In genomic region chr5:71986561-71986960, GRCm38 (mm10) we compare ENCODE assay signal across 14 mouse cellular contexts.
DNase-seq lines count a peak whose midpoint lies in the region; ATAC-seq and TF ChIP-seq lines count a peak whose summit lies in the region.
"Had no signal": no experiment of that assay in that cellular context is flagged by ENCODE, and none has a peak within 500 bp of the region (broad histone marks: within the 10 kb centered on the region; RNA-seq: fewer than 3 reads in every experiment).

No protein-coding gene starts in this region.

- no peak for DNase-seq in layer of hippocampus, adult 2 months (ENCODE audit: low spot score in 2 of 2)
- no peak for DNase-seq in layer of hippocampus, postnatal 25 days (ENCODE audit: extremely low spot score in 1 of 2, low spot score in 1 of 2)
- no peak for DNase-seq in midbrain, embryonic 10.5 days (ENCODE audit: low spot score)
- DNase-seq in midbrain, postnatal 0 days (ENCODE audit: low spot score): no peak
- DNase-seq: adrenal gland, adult 2 months; adrenal gland, postnatal 25 days; gastrocnemius, postnatal 14 days had no signal

- no peaks in the 10 kb centered on the region for H3K36me3 ChIP-seq in hindbrain, embryonic 13.5 days
- no peaks in the 10 kb centered on the region for H3K36me3 ChIP-seq in hindbrain, embryonic 12.5 days
- no peaks in the 10 kb centered on the region for H3K36me3 ChIP-seq in midbrain, embryonic 15.5 days (replicated peaks)
- H3K36me3 ChIP-seq in midbrain, embryonic 10.5 days: no peaks in the 10 kb centered on the region
- no peaks in the 10 kb centered on the region for H3K36me3 ChIP-seq in midbrain, postnatal 0 days (ENCODE audit: insufficient read depth, low read length)
- H3K36me3 ChIP-seq in kidney, embryonic 15.5 days: no peaks in the 10 kb centered on the region
- H3K36me3 ChIP-seq: embryonic facial prominence, embryonic 10.5 days; heart, embryonic 12.5 days; intestine, embryonic 15.5 days had no signal

- ATAC-seq in hindbrain, embryonic 13.5 days (ENCODE audit: low FRiP score): no peak; the same call in 1 of the 2 replicates
- no peak for ATAC-seq in hindbrain, embryonic 12.5 days (ENCODE audit: low FRiP score)
- peak; percentile 48; the same call in 1 of the 2 replicates for ATAC-seq in midbrain, embryonic 15.5 days (replicated peaks)
- ATAC-seq in midbrain, postnatal 0 days (ENCODE audit: low FRiP score): no peak
- ATAC-seq in kidney, embryonic 15.5 days (replicated peaks; ENCODE audit: low FRiP score): no peak
- ATAC-seq: intestine, embryonic 15.5 days had no signal

- H3K9ac ChIP-seq in hindbrain, embryonic 13.5 days: no peak overlapping the region
- no peak overlapping the region for H3K9ac ChIP-seq in hindbrain, embryonic 12.5 days
- H3K9ac ChIP-seq in midbrain, embryonic 15.5 days: no peak overlapping the region
- no peak overlapping the region for H3K9ac ChIP-seq in midbrain, postnatal 0 days (replicated peaks; ENCODE audit: low read length, poor library complexity, severe bottlenecking)
- no peak overlapping the region for H3K9ac ChIP-seq in kidney, embryonic 15.5 days
- H3K9ac ChIP-seq: heart, embryonic 12.5 days; intestine, embryonic 15.5 days had no signal

- peak overlapping the region; percentile 1; the same call in 1 of the 2 replicates for H3K27ac ChIP-seq in hindbrain, embryonic 13.5 days
- H3K27ac ChIP-seq in hindbrain, embryonic 12.5 days: no peak overlapping the region
- peak overlapping the region; percentile 90 for H3K27ac ChIP-seq in layer of hippocampus, adult 2 months
- H3K27ac ChIP-seq in midbrain, embryonic 15.5 days: peak overlapping the region; percentile 26; the same call in 1 of the 2 replicates
- no peak overlapping the region for H3K27ac ChIP-seq in midbrain, embryonic 10.5 days (replicated peaks)
- peak overlapping the region; percentile 26; the same call in 1 of the 2 replicates for H3K27ac ChIP-seq in midbrain, postnatal 0 days (ENCODE audit: low read depth, low read length)
- H3K27ac ChIP-seq in kidney, embryonic 15.5 days: no peak overlapping the region
- H3K27ac ChIP-seq: embryonic facial prominence, embryonic 10.5 days; intestine, embryonic 15.5 days had no signal

- no peaks in the 10 kb centered on the region for H3K9me3 ChIP-seq in hindbrain, embryonic 13.5 days
- no peaks in the 10 kb centered on the region for H3K9me3 ChIP-seq in hindbrain, embryonic 12.5 days (replicated peaks)
- no peaks in the 10 kb centered on the region for H3K9me3 ChIP-seq in midbrain, embryonic 15.5 days
- H3K9me3 ChIP-seq in midbrain, embryonic 10.5 days (replicated peaks): no peaks in the 10 kb centered on the region
- no peaks in the 10 kb centered on the region for H3K9me3 ChIP-seq in midbrain, postnatal 0 days (ENCODE audit: low read length)
- no peaks in the 10 kb centered on the region for H3K9me3 ChIP-seq in kidney, embryonic 15.5 days (replicated peaks)
- H3K9me3 ChIP-seq: embryonic facial prominence, embryonic 10.5 days; heart, embryonic 12.5 days; intestine, embryonic 15.5 days had no signal

- no peak for TF ChIP-seq CTCF in layer of hippocampus, adult 2 months (conservative IDR thresholded peaks at IDR 0.05)
- no peak for TF ChIP-seq CTCF in midbrain, postnatal 0 days (IDR thresholded peaks at IDR 0.05)

- H3K4me1 ChIP-seq in hindbrain, embryonic 13.5 days (replicated peaks): peaks cover 6% of the 10 kb centered on the region
- peaks cover 3% of the 10 kb centered on the region; the same call in 1 of the 2 replicates for H3K4me1 ChIP-seq in hindbrain, embryonic 12.5 days
- H3K4me1 ChIP-seq in midbrain, embryonic 15.5 days: peaks cover 6% of the 10 kb centered on the region
- H3K4me1 ChIP-seq in midbrain, embryonic 10.5 days: no peaks in the 10 kb centered on the region
- 0 out of 2 replicates have a peak, but pooled peaks cover 4% of the 10 kb centered on the region for H3K4me1 ChIP-seq in midbrain, postnatal 0 days (ENCODE audit: insufficient read depth, low read length)
- no peaks in the 10 kb centered on the region for H3K4me1 ChIP-seq in kidney, embryonic 15.5 days
- H3K4me1 ChIP-seq: embryonic facial prominence, embryonic 10.5 days; heart, embryonic 12.5 days; intestine, embryonic 15.5 days had no signal

- 70% methylated on average over 1 of the region's 1 CpGs for WGBS in hindbrain, embryonic 13.5 days
- WGBS in hindbrain, embryonic 12.5 days: 55% methylated on average over 1 of the region's 1 CpGs
- 43% methylated on average over 1 of the region's 1 CpGs for WGBS in midbrain, embryonic 15.5 days
- WGBS in midbrain, embryonic 10.5 days: 67% methylated on average over 1 of the region's 1 CpGs
- 55% methylated on average over 1 of the region's 1 CpGs for WGBS in midbrain, postnatal 0 days
- WGBS in kidney, embryonic 15.5 days: 59% methylated on average over 1 of the region's 1 CpGs

- no peaks in the 10 kb centered on the region for H3K27me3 ChIP-seq in hindbrain, embryonic 13.5 days
- H3K27me3 ChIP-seq in hindbrain, embryonic 12.5 days: no peaks in the 10 kb centered on the region
- no peaks in the 10 kb centered on the region for H3K27me3 ChIP-seq in midbrain, embryonic 15.5 days (replicated peaks)
- no peaks in the 10 kb centered on the region for H3K27me3 ChIP-seq in midbrain, embryonic 10.5 days (ENCODE audit: low read depth, poor library complexity, severe bottlenecking)
- no peaks in the 10 kb centered on the region for H3K27me3 ChIP-seq in midbrain, postnatal 0 days (ENCODE audit: insufficient read depth, low read length)
- no peaks in the 10 kb centered on the region for H3K27me3 ChIP-seq in kidney, embryonic 15.5 days
- H3K27me3 ChIP-seq: heart, embryonic 12.5 days; intestine, embryonic 15.5 days had no signal

- no peak overlapping the region for H3K4me3 ChIP-seq in hindbrain, embryonic 13.5 days
- H3K4me3 ChIP-seq in hindbrain, embryonic 12.5 days: no peak overlapping the region
- no peak overlapping the region for H3K4me3 ChIP-seq in layer of hippocampus, adult 2 months
- H3K4me3 ChIP-seq in midbrain, embryonic 15.5 days: no peak overlapping the region
- no peak overlapping the region for H3K4me3 ChIP-seq in midbrain, embryonic 10.5 days
- H3K4me3 ChIP-seq in midbrain, postnatal 0 days (ENCODE audit: low read depth, low read length): no peak overlapping the region
- no peak overlapping the region for H3K4me3 ChIP-seq in kidney, embryonic 15.5 days (replicated peaks)
- H3K4me3 ChIP-seq: embryonic facial prominence, embryonic 10.5 days; heart, embryonic 12.5 days; intestine, embryonic 15.5 days had no signal

- no peak overlapping the region for H3K4me2 ChIP-seq in hindbrain, embryonic 13.5 days
- no peak overlapping the region for H3K4me2 ChIP-seq in hindbrain, embryonic 12.5 days (replicated peaks)
- no peak overlapping the region for H3K4me2 ChIP-seq in midbrain, embryonic 15.5 days
- no peak overlapping the region for H3K4me2 ChIP-seq in midbrain, postnatal 0 days (ENCODE audit: low read depth, low read length, poor library complexity, severe bottlenecking)
- H3K4me2 ChIP-seq in kidney, embryonic 15.5 days: no peak overlapping the region
- H3K4me2 ChIP-seq: heart, embryonic 12.5 days; intestine, embryonic 15.5 days had no signal

Comparison
In these comparisons a context has a peak if more than half of its experiments do, and no peak if none do; other contexts are left out.
1. H3K27ac ChIP-seq: peak in hindbrain, embryonic 13.5 days (single experiment), layer of hippocampus, adult 2 months (single experiment), midbrain, embryonic 15.5 days (single experiment) and midbrain, postnatal 0 days (single experiment); none in hindbrain, embryonic 12.5 days (single experiment), midbrain, embryonic 10.5 days (single experiment) and kidney, embryonic 15.5 days (single experiment).